Mouse (Mus musculus): ENCODE measurements around the gene Sptlc2. TPM values are rescaled to one million over a fixed set of nuclear protein-coding genes. Genes with fewer than 3 reads are reported as not detected.
A peak's percentile ranks its signal among the peaks of the same experiment; 100 is the strongest.

Sptlc2 gene
- polyA plus RNA-seq, 1 experiment: 106 TPM

GRCm38 (mm10) chr12:87332511-87332910, 55.6 kb downstream of the Sptlc2 start:
- Histone ChIP-seq H3K9ac (ENCODE audit: low read depth, poor library complexity, severe bottlenecking) (no peak overlapping the region), H3K36me3 (ENCODE audit: control insufficient read depth, insufficient read depth, low read length, poor library complexity, severe bottlenecking) (peaks cover 20% of the 10 kb centered on the region), H3K4me3 (ENCODE audit: low read depth, low read length) (no peak overlapping the region), H3K27me3 (ENCODE audit: control insufficient read depth, insufficient read depth, low read length, poor library complexity, severe bottlenecking) (no peaks in the 10 kb centered on the region), H3K4me1 (ENCODE audit: control insufficient read depth, insufficient read depth, low read length) (peaks cover 6% of the 10 kb centered on the region), H3K27ac (ENCODE audit: insufficient read depth, low read length) (no peak overlapping the region), H3K9me3 (replicated peaks; ENCODE audit: control insufficient read depth, insufficient read depth, low read length, poor library complexity, severe bottlenecking) (no peaks in the 10 kb centered on the region)
- TF ChIP-seq CTCF (IDR thresholded peaks at IDR 0.05; ENCODE audit: low read depth, low read length) (no peak), EP300 (IDR thresholded peaks at IDR 0.05; ENCODE audit: insufficient read depth, low read depth, low read length) (no peak), POLR2A (IDR thresholded peaks at IDR 0.05; ENCODE audit: insufficient read depth, low read length) (no peak)

- H3K4me1 ChIP-seq (ENCODE audit: control insufficient read depth, insufficient read depth, low read length): peaks cover 6% of the 10 kb centered on the region
- TF ChIP-seq EP300 (IDR thresholded peaks at IDR 0.05; ENCODE audit: insufficient read depth, low read depth, low read length) (no peak), CTCF (IDR thresholded peaks at IDR 0.05; ENCODE audit: low read depth, low read length) (no peak), POLR2A (IDR thresholded peaks at IDR 0.05; ENCODE audit: insufficient read depth, low read length) (no peak)
- H3K4me3 ChIP-seq (ENCODE audit: low read depth, low read length): no peak overlapping the region
- peaks cover 20% of the 10 kb centered on the region for H3K36me3 ChIP-seq (ENCODE audit: control insufficient read depth, insufficient read depth, low read length, poor library complexity, severe bottlenecking)
- H3K9ac ChIP-seq (ENCODE audit: low read depth, poor library complexity, severe bottlenecking): no peak overlapping the region
- H3K9me3 ChIP-seq (replicated peaks; ENCODE audit: control insufficient read depth, insufficient read depth, low read length, poor library complexity, severe bottlenecking): no peaks in the 10 kb centered on the region
- no peaks in the 10 kb centered on the region for H3K27me3 ChIP-seq (ENCODE audit: control insufficient read depth, insufficient read depth, low read length, poor library complexity, severe bottlenecking)
- H3K27ac ChIP-seq (ENCODE audit: insufficient read depth, low read length): no peak overlapping the region
Measured at GRCm38 (mm10) chr12:87331908-87332307, 56.2 kb downstream of the Sptlc2 start.

- Histone ChIP-seq H3K27me3 (ENCODE audit: control insufficient read depth, insufficient read depth, low read length, poor library complexity, severe bottlenecking) (no peaks in the 10 kb centered on the region), H3K4me1 (ENCODE audit: control insufficient read depth, insufficient read depth, low read length) (peaks cover 6% of the 10 kb centered on the region), H3K36me3 (ENCODE audit: control insufficient read depth, insufficient read depth, low read length, poor library complexity, severe bottlenecking) (peaks cover 20% of the 10 kb centered on the region), H3K4me3 (ENCODE audit: low read depth, low read length) (no peak overlapping the region), H3K9me3 (replicated peaks; ENCODE audit: control insufficient read depth, insufficient read depth, low read length, poor library complexity, severe bottlenecking) (no peaks in the 10 kb centered on the region), H3K9ac (ENCODE audit: low read depth, poor library complexity, severe bottlenecking) (0 out of 2 replicates have a peak overlapping the region, but pooled peaks have one; percentile 11), H3K27ac (ENCODE audit: insufficient read depth, low read length) (peak overlapping the region; percentile 68)
- TF ChIP-seq POLR2A (IDR thresholded peaks at IDR 0.05; ENCODE audit: insufficient read depth, low read length) (no peak), EP300 (IDR thresholded peaks at IDR 0.05; ENCODE audit: insufficient read depth, low read depth, low read length) (no peak), CTCF (IDR thresholded peaks at IDR 0.05; ENCODE audit: low read depth, low read length) (no peak)
Measured at GRCm38 (mm10) chr12:87331053-87331456, 57.1 kb downstream of the Sptlc2 start.

- TF ChIP-seq CTCF (IDR thresholded peaks at IDR 0.05; ENCODE audit: low read depth, low read length) (no peak), POLR2A (IDR thresholded peaks at IDR 0.05; ENCODE audit: insufficient read depth, low read length) (no peak), EP300 (IDR thresholded peaks at IDR 0.05; ENCODE audit: insufficient read depth, low read depth, low read length) (no peak)
- H3K4me1 ChIP-seq (ENCODE audit: control insufficient read depth, insufficient read depth, low read length): peaks cover 6% of the 10 kb centered on the region
- H3K9ac ChIP-seq (ENCODE audit: low read depth, poor library complexity, severe bottlenecking): no peak overlapping the region
- H3K27ac ChIP-seq (ENCODE audit: insufficient read depth, low read length): no peak overlapping the region
- H3K36me3 ChIP-seq (ENCODE audit: control insufficient read depth, insufficient read depth, low read length, poor library complexity, severe bottlenecking): peaks cover 22% of the 10 kb centered on the region
- no peaks in the 10 kb centered on the region for H3K9me3 ChIP-seq (replicated peaks; ENCODE audit: control insufficient read depth, insufficient read depth, low read length, poor library complexity, severe bottlenecking)
- H3K4me3 ChIP-seq (ENCODE audit: low read depth, low read length): no peak overlapping the region
- no peaks in the 10 kb centered on the region for H3K27me3 ChIP-seq (ENCODE audit: control insufficient read depth, insufficient read depth, low read length, poor library complexity, severe bottlenecking)
Measured at GRCm38 (mm10) chr12:87330213-87330612, 57.9 kb downstream of the Sptlc2 start.

- no peak overlapping the region for H3K4me3 ChIP-seq (ENCODE audit: low read depth, low read length)
- H3K36me3 ChIP-seq (ENCODE audit: control insufficient read depth, insufficient read depth, low read length, poor library complexity, severe bottlenecking): peaks cover 14% of the 10 kb centered on the region
- no peak for TF ChIP-seq CTCF (IDR thresholded peaks at IDR 0.05; ENCODE audit: low read depth, low read length)
- no peak for TF ChIP-seq EP300 (IDR thresholded peaks at IDR 0.05; ENCODE audit: insufficient read depth, low read depth, low read length)
- H3K9ac ChIP-seq (ENCODE audit: low read depth, poor library complexity, severe bottlenecking): no peak overlapping the region
- H3K9me3 ChIP-seq (replicated peaks; ENCODE audit: control insufficient read depth, insufficient read depth, low read length, poor library complexity, severe bottlenecking): no peaks in the 10 kb centered on the region
- H3K27me3 ChIP-seq (ENCODE audit: control insufficient read depth, insufficient read depth, low read length, poor library complexity, severe bottlenecking): no peaks in the 10 kb centered on the region
- H3K27ac ChIP-seq (ENCODE audit: insufficient read depth, low read length): peak overlapping the region; percentile 76; the same call in 1 of the 2 replicates
- peaks cover 7% of the 10 kb centered on the region for H3K4me1 ChIP-seq (ENCODE audit: control insufficient read depth, insufficient read depth, low read length)
Measured at GRCm38 (mm10) chr12:87328025-87328424, 60.1 kb downstream of the Sptlc2 start.

- Histone ChIP-seq H3K4me1 (ENCODE audit: control insufficient read depth, insufficient read depth, low read length) (peaks cover 8% of the 10 kb centered on the region), H3K36me3 (ENCODE audit: control insufficient read depth, insufficient read depth, low read length, poor library complexity, severe bottlenecking) (peaks cover 12% of the 10 kb centered on the region), H3K4me3 (ENCODE audit: low read depth, low read length) (no peak overlapping the region), H3K27ac (ENCODE audit: insufficient read depth, low read length) (peak overlapping the region; percentile 71), H3K9ac (ENCODE audit: low read depth, poor library complexity, severe bottlenecking) (peak overlapping the region; percentile 34; the same call in 1 of the 2 replicates), H3K27me3 (ENCODE audit: control insufficient read depth, insufficient read depth, low read length, poor library complexity, severe bottlenecking) (no peaks in the 10 kb centered on the region), H3K9me3 (replicated peaks; ENCODE audit: control insufficient read depth, insufficient read depth, low read length, poor library complexity, severe bottlenecking) (no peaks in the 10 kb centered on the region)
- no peak for TF ChIP-seq POLR2A (IDR thresholded peaks at IDR 0.05; ENCODE audit: insufficient read depth, low read length)
- no peak for TF ChIP-seq EP300 (IDR thresholded peaks at IDR 0.05; ENCODE audit: insufficient read depth, low read depth, low read length)
- TF ChIP-seq CTCF (IDR thresholded peaks at IDR 0.05; ENCODE audit: low read depth, low read length): no peak
Measured at GRCm38 (mm10) chr12:87327610-87328009, 60.5 kb downstream of the Sptlc2 start.
